23 mouse cellular contexts compared by ENCODE assay signal in genomic region chr15:95241161-95241560, GRCm38 (mm10).
DNase-seq lines count a peak whose midpoint lies in the region; ATAC-seq and TF ChIP-seq lines count a peak whose summit lies in the region.
"Had no signal": no experiment of that assay in that cellular context is flagged by ENCODE, and none has a peak within 500 bp of the region (broad histone marks: within the 10 kb centered on the region; RNA-seq: fewer than 3 reads in every experiment).

No protein-coding gene starts in this region.

- TF ChIP-seq CTCF in lung, postnatal 0 days (IDR thresholded peaks at IDR 0.05) = no peak
- no peak for TF ChIP-seq CTCF in lung, adult 2 months (IDR thresholded peaks at IDR 0.05; ENCODE audit: insufficient read depth, low read length)

- no peaks in the 10 kb centered on the region for H3K27me3 ChIP-seq in lung, postnatal 0 days (replicated peaks; ENCODE audit: insufficient read depth, low read length)
- H3K27me3 ChIP-seq: heart, embryonic 13.5 days; hindbrain, embryonic 15.5 days; intestine, embryonic 15.5 days; liver, embryonic 12.5 days; neural tube, embryonic 13.5 days had no signal

- no peak overlapping the region for H3K4me2 ChIP-seq in lung, postnatal 0 days (replicated peaks; ENCODE audit: low read depth, low read length)
- H3K4me2 ChIP-seq: heart, embryonic 13.5 days; hindbrain, embryonic 15.5 days; intestine, embryonic 15.5 days; liver, embryonic 12.5 days; neural tube, embryonic 13.5 days had no signal

- no peak overlapping the region for H3K9ac ChIP-seq in lung, postnatal 0 days (replicated peaks; ENCODE audit: low read depth)
- H3K9ac ChIP-seq: heart, embryonic 13.5 days; hindbrain, embryonic 15.5 days; intestine, embryonic 15.5 days; liver, embryonic 12.5 days; liver, postnatal 0 days; neural tube, embryonic 13.5 days had no signal

- H3K4me3 ChIP-seq in lung, postnatal 0 days (ENCODE audit: low read depth, low read length) = no peak overlapping the region
- H3K4me3 ChIP-seq in lung, adult 2 months (replicated peaks; ENCODE audit: extremely low read depth, low read depth, low read length) = no peak overlapping the region
- H3K4me3 ChIP-seq: erythroblast, embryonic 14.5 days; gastrocnemius, adult 2 months; heart, embryonic 13.5 days; hindbrain, embryonic 10.5 days; hindbrain, embryonic 15.5 days; intestine, embryonic 15.5 days; layer of hippocampus, adult 2 months; liver, embryonic 12.5 days; neural tube, embryonic 13.5 days had no signal

- ATAC-seq in lung, postnatal 0 days = no peak
- ATAC-seq: intestine, embryonic 15.5 days; liver, embryonic 12.5 days; liver, postnatal 0 days had no signal

- H3K36me3 ChIP-seq in lung, postnatal 0 days (ENCODE audit: insufficient read depth, low read length) = no peaks in the 10 kb centered on the region
- H3K36me3 ChIP-seq: heart, embryonic 13.5 days; hindbrain, embryonic 15.5 days; intestine, embryonic 15.5 days; liver, embryonic 12.5 days had no signal

- intact Hi-C loops in heart, postnatal 10 days (cut with DNase I) = no loop called here

- peak; percentile 42 for DNase-seq in heart, adult 11 months
- no peak for DNase-seq in heart, postnatal 10 days
- peak; percentile 10 for DNase-seq in lung, postnatal 0 days (ENCODE audit: low spot score)
- DNase-seq in lung, adult 2 months = no peak
- DNase-seq in retina, postnatal 1 day = peak; percentile 25
- DNase-seq in retina, embryonic 14.5 days (ENCODE audit: low spot score) = no peak
- no peak for DNase-seq in adrenal gland, adult 8-10 months
- DNase-seq: adrenal gland, postnatal 25 days; cerebellum, adult 18-20 months; gastrocnemius, adult 2 months; heart, postnatal 14 days; kidney, adult 2 months; kidney, postnatal 36 days; liver, postnatal 0 days; right cerebral cortex, postnatal 14 days had no signal

- H3K9me3 ChIP-seq in lung, postnatal 0 days (ENCODE audit: low read length) = no peaks in the 10 kb centered on the region
- H3K9me3 ChIP-seq: heart, embryonic 13.5 days; hindbrain, embryonic 10.5 days; hindbrain, embryonic 15.5 days; intestine, embryonic 15.5 days; neural tube, embryonic 13.5 days had no signal

- no peaks in the 10 kb centered on the region for H3K4me1 ChIP-seq in lung, postnatal 0 days (ENCODE audit: insufficient read depth, low read depth, low read length)
- no peaks in the 10 kb centered on the region for H3K4me1 ChIP-seq in lung, adult 2 months (ENCODE audit: control insufficient read depth, insufficient read depth, low read length)
- H3K4me1 ChIP-seq: heart, embryonic 13.5 days; hindbrain, embryonic 10.5 days; intestine, embryonic 15.5 days; liver, embryonic 12.5 days had no signal

- WGBS in lung, postnatal 0 days = 88% methylated on average over 3 of the region's 3 CpGs
- WGBS in lung, adult 2 months = 86% methylated on average over 3 of the region's 3 CpGs

- TF ChIP-seq EP300 in lung, postnatal 0 days (IDR thresholded peaks at IDR 0.05) = no peak

- no peak overlapping the region for H3K27ac ChIP-seq in lung, postnatal 0 days (ENCODE audit: low read length)
- H3K27ac ChIP-seq: gastrocnemius, adult 2 months; heart, embryonic 13.5 days; hindbrain, embryonic 10.5 days; hindbrain, embryonic 15.5 days; intestine, embryonic 15.5 days; layer of hippocampus, adult 2 months; liver, embryonic 12.5 days; neural tube, embryonic 13.5 days had no signal

- TF ChIP-seq POLR2A in lung, adult 2 months (IDR thresholded peaks at IDR 0.05; ENCODE audit: borderline replicate concordance, extremely low read depth, low read depth, low read length) = no peak

Comparison
In these comparisons a context has a peak if more than half of its experiments do, and no peak if none do; other contexts are left out.
1. DNase-seq: peak in heart, adult 11 months (single experiment), lung, postnatal 0 days (single experiment) and retina, postnatal 1 day (single experiment); none in heart, postnatal 10 days (0 of 2), lung, adult 2 months (single experiment), retina, embryonic 14.5 days (single experiment) and adrenal gland, adult 8-10 months (single experiment).